Mouse (Mus musculus): ENCODE results near the gene Mta1. TPM values are rescaled to one million over a fixed set of nuclear protein-coding genes. Genes with fewer than 3 reads are reported as not detected.
A peak's percentile ranks its signal among the peaks of the same experiment; 100 is the strongest.

Gene Mta1
- polyA plus RNA-seq, 1 experiment = 47.6 TPM

DNA sequence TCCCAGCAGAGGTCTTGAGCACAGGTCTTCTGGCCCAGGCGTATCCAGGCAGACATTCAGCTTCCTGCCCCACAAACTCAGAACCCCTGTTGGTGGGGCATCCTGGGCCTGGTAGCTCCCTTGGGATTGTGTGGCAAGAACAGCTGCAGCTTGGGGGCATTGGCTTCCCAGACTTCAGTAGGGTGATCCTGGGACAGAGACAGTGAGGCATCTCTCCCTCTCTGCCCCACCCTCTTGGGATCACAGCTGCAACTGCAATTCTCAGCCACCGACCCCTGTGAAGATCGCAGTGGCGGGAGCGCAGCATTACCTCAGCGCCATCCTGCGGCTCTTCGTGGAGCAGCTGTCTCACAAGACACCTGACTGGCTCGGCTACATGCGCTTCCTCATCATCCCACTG, 35.9 kb upstream of the Mta1 start:
- H3K27ac ChIP-seq (ENCODE audit: insufficient read depth, low read depth, low read length) = no peak overlapping the region
- no peaks in the 10 kb centered on the region for H3K4me1 ChIP-seq (ENCODE audit: control insufficient read depth, insufficient read depth, insufficient read length, low read length)
- H3K27me3 ChIP-seq (ENCODE audit: control insufficient read depth, insufficient read depth, low read length) = no peaks in the 10 kb centered on the region
- WGBS = 92% methylated on average over 10 of the region's 10 CpGs
- no peak overlapping the region for H3K4me3 ChIP-seq (ENCODE audit: low read depth, low read length)
- peaks cover 40% of the 10 kb centered on the region for H3K36me3 ChIP-seq (ENCODE audit: control insufficient read depth, insufficient read depth, low read length)
- TF ChIP-seq POLR2A (IDR thresholded peaks at IDR 0.05; ENCODE audit: low read depth, low read length) (no peak), CTCF (IDR thresholded peaks at IDR 0.05; ENCODE audit: extremely low read depth, insufficient read length, insufficient replicate concordance, low read depth, low read length) (no peak)

DNA sequence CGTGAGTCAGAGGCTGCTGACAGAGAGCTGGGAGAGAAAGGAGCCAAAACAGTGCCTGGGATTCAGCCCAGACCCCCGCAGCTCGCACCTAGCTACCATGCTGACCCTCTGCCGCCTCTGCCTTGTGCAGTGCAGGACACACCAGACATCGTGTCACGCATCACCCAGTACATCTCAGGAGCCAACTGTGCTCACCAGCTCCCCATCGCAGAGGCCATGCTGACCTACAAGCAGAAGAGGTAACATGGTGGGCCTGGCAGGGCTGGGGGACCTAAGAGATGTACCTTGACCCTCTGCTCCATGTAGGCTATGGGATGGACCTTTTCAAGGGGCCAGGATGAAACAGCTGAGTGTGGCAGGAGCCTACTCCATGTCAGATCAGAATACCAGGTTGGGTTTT, 34.4 kb upstream of the Mta1 start:
- Histone ChIP-seq H3K27me3 (ENCODE audit: control insufficient read depth, insufficient read depth, low read length) (no peaks in the 10 kb centered on the region), H3K4me1 (ENCODE audit: control insufficient read depth, insufficient read depth, insufficient read length, low read length) (no peaks in the 10 kb centered on the region), H3K27ac (ENCODE audit: insufficient read depth, low read depth, low read length) (no peak overlapping the region), H3K36me3 (ENCODE audit: control insufficient read depth, insufficient read depth, low read length) (peaks cover 29% of the 10 kb centered on the region), H3K4me3 (ENCODE audit: low read depth, low read length) (no peak overlapping the region)
- no peak for TF ChIP-seq POLR2A (IDR thresholded peaks at IDR 0.05; ENCODE audit: low read depth, low read length)
- no peak for TF ChIP-seq CTCF (IDR thresholded peaks at IDR 0.05; ENCODE audit: extremely low read depth, insufficient read length, insufficient replicate concordance, low read depth, low read length)
- whole genome bisulfite sequencing = 99% methylated on average over 7 of the region's 7 CpGs

DNA sequence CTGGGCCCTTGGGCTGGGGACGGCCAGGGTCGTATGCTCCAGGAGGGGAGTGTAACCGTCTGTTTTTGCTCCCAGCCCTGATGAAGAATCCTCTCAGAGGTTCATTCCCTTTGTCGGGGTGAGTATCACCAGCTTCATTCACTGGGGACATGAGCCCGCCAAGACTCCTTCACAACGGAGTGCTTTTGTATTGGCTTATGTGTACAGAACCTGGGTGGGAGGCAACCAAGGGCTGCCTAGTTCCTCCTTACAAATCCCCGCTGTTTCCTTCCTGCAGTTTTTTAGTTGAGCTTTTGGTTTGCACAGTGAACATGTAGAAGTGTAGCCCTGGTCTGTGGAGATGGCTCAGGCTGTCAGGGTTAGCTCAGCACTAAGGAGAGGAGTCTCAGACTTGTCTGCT, 30.1 kb upstream of the Mta1 start:
- WGBS = 92% methylated on average over 7 of the region's 7 CpGs
- TF ChIP-seq CTCF (IDR thresholded peaks at IDR 0.05; ENCODE audit: extremely low read depth, insufficient read length, insufficient replicate concordance, low read depth, low read length) (no peak), POLR2A (IDR thresholded peaks at IDR 0.05; ENCODE audit: low read depth, low read length) (no peak)
- H3K27me3 ChIP-seq (ENCODE audit: control insufficient read depth, insufficient read depth, low read length) = no peaks in the 10 kb centered on the region
- no peak overlapping the region for H3K4me3 ChIP-seq (ENCODE audit: low read depth, low read length)
- no peak overlapping the region for H3K27ac ChIP-seq (ENCODE audit: insufficient read depth, low read depth, low read length)
- no peaks in the 10 kb centered on the region for H3K4me1 ChIP-seq (ENCODE audit: control insufficient read depth, insufficient read depth, insufficient read length, low read length)
- peaks cover 18% of the 10 kb centered on the region for H3K36me3 ChIP-seq (ENCODE audit: control insufficient read depth, insufficient read depth, low read length)

DNA sequence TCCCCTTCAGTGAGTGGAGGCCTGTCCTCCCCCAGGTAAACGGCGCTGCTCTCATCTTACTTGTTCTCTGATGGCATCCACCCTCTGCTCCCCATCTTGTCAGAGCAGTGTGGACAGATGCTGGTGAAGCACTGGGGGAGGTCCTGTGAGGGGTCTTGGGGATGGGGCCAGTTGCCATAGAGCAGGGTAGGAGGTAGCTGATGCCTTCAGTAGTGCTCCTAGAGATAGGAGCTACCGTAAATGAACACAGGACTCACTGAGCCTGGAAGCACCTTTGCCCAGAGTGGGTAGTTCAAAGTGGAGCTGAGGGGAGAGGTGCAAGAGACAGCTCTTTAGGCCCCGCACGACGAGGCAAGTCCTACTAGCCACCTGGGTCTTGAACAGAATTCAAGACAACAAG, 28.7 kb upstream of the Mta1 start:
- Histone ChIP-seq H3K4me3 (ENCODE audit: low read depth, low read length) (no peak overlapping the region), H3K36me3 (ENCODE audit: control insufficient read depth, insufficient read depth, low read length) (peaks cover 14% of the 10 kb centered on the region), H3K27me3 (ENCODE audit: control insufficient read depth, insufficient read depth, low read length) (no peaks in the 10 kb centered on the region), H3K27ac (ENCODE audit: insufficient read depth, low read depth, low read length) (no peak overlapping the region), H3K4me1 (ENCODE audit: control insufficient read depth, insufficient read depth, insufficient read length, low read length) (peaks cover 2% of the 10 kb centered on the region; the same call in 1 of the 2 replicates)
- no peak for TF ChIP-seq CTCF (IDR thresholded peaks at IDR 0.05; ENCODE audit: extremely low read depth, insufficient read length, insufficient replicate concordance, low read depth, low read length)
- no peak for TF ChIP-seq POLR2A (IDR thresholded peaks at IDR 0.05; ENCODE audit: low read depth, low read length)
- 93% methylated on average over 6 of the region's 6 CpGs for WGBS

DNA sequence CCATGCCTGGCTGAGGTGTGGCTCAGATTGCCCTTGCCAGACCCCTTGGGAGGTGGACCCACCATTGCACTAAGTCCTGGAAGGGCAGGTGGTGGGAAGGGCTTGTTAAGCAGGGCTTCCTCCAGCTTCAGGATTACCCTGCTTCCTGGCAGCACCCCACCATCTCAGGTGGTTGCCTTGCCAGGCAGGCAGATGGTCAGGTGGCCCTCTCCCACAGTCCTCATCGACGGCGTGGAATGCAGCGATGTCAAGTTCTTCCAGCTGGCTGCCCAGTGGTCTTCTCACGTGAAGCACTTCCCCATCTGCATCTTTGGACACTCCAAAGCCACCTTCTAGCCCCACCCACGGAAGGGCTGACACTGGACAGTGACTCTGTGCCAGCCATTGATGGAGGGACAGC, 26.8 kb upstream of the Mta1 start:
- WGBS = 89% methylated on average over 6 of the region's 6 CpGs
- no peak for TF ChIP-seq CTCF (IDR thresholded peaks at IDR 0.05; ENCODE audit: extremely low read depth, insufficient read length, insufficient replicate concordance, low read depth, low read length)
- TF ChIP-seq POLR2A (IDR thresholded peaks at IDR 0.05; ENCODE audit: low read depth, low read length) = no peak
- Histone ChIP-seq H3K4me3 (ENCODE audit: low read depth, low read length) (no peak overlapping the region), H3K27ac (ENCODE audit: insufficient read depth, low read depth, low read length) (no peak overlapping the region), H3K27me3 (ENCODE audit: control insufficient read depth, insufficient read depth, low read length) (no peaks in the 10 kb centered on the region), H3K4me1 (ENCODE audit: control insufficient read depth, insufficient read depth, insufficient read length, low read length) (peaks cover 5% of the 10 kb centered on the region; the same call in 1 of the 2 replicates), H3K36me3 (ENCODE audit: control insufficient read depth, insufficient read depth, low read length) (peaks cover 14% of the 10 kb centered on the region)

DNA sequence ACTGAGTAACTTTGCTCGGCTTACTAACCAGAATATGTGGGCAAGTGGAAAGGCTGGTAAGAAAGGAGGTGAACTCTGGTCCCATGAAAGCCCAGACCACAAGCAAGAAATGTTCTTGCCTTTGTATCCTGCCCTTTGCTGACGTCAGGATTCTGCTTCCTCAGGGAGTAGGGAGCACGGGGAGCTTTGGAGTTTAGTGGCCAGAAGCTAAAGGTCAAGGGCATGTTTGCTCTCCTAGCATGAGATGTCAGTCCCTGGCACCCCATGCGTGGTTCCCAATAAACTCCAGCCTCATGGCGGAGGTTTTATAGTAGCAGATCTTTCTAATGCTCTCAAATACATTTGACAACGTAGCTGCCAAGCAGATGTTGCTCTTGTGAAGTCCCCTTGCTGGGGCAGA, 26.3 kb upstream of the Mta1 start:
- WGBS = 71% methylated on average over 6 of the region's 6 CpGs
- TF ChIP-seq POLR2A (IDR thresholded peaks at IDR 0.05; ENCODE audit: low read depth, low read length) (no peak), CTCF (IDR thresholded peaks at IDR 0.05; ENCODE audit: extremely low read depth, insufficient read length, insufficient replicate concordance, low read depth, low read length) (no peak)
- Histone ChIP-seq H3K27me3 (ENCODE audit: control insufficient read depth, insufficient read depth, low read length) (no peaks in the 10 kb centered on the region), H3K27ac (ENCODE audit: insufficient read depth, low read depth, low read length) (no peak overlapping the region), H3K36me3 (ENCODE audit: control insufficient read depth, insufficient read depth, low read length) (peaks cover 14% of the 10 kb centered on the region), H3K4me3 (ENCODE audit: low read depth, low read length) (no peak overlapping the region), H3K4me1 (ENCODE audit: control insufficient read depth, insufficient read depth, insufficient read length, low read length) (peaks cover 5% of the 10 kb centered on the region; the same call in 1 of the 2 replicates)

DNA sequence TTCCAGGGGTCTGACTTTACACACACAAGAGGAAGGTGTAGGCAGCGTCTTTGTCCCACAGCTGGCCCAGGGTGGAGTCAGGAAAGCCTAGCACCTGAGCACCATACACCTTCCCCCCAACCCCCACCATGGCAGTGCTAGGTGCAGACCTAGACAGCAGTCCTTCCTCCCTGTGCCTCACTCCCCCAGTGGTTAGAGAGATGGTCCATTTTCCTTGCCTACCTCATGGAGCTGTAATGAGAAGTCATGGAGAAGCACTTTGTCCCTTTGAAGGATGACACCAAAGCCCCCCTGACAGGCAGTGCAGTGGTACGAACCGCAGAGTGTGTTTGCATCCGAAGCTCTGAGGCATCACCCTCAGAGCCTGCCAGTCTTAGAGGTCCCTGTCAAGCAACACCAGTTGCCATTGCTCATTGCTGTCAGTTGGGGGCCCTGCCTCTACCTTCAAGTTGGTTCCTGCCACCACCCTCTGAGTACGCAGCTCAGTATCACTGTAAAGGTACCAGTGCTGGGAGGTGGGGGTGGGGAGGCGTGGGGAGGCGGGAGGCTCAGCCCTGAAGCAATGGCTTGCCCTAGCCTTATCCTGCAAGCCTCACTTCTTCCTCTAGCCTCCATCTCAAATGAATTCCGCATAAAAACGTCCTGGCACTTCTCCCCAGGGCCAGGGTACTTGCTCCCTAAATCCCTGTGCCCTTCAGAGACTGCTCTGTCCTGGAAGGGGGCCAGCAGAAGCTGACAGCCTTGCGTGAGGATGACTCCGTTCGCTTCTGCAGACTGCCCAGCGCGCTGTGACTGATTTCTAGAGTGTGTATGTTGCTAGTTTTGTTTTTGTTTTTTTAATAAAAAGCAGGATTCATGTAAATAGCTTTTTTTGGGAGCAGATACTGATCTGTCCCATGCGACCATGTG, 24.4 kb upstream of the Mta1 start:
- peak overlapping the region; percentile 68 for H3K4me3 ChIP-seq (ENCODE audit: low read depth, low read length)
- 14% methylated on average over 15 of the region's 15 CpGs for WGBS
- H3K27ac ChIP-seq (ENCODE audit: insufficient read depth, low read depth, low read length) = no peak overlapping the region
- no peak for TF ChIP-seq CTCF (IDR thresholded peaks at IDR 0.05; ENCODE audit: extremely low read depth, insufficient read length, insufficient replicate concordance, low read depth, low read length)
- TF ChIP-seq POLR2A (IDR thresholded peaks at IDR 0.05; ENCODE audit: low read depth, low read length) = no peak
- no peaks in the 10 kb centered on the region for H3K27me3 ChIP-seq (ENCODE audit: control insufficient read depth, insufficient read depth, low read length)
- peaks cover 14% of the 10 kb centered on the region for H3K36me3 ChIP-seq (ENCODE audit: control insufficient read depth, insufficient read depth, low read length)
- peaks cover 5% of the 10 kb centered on the region; the same call in 1 of the 2 replicates for H3K4me1 ChIP-seq (ENCODE audit: control insufficient read depth, insufficient read depth, insufficient read length, low read length)

Data from small intestine, adult 2 months (tissue).